Mouse (Mus musculus) heart, adult 2 months (tissue): ENCODE data around the gene Shroom2. TPM values are rescaled to one million over a fixed set of nuclear protein-coding genes. Genes with fewer than 3 reads are reported as not detected.

Experiments
- DNase-seq, 2 experiments: peaks; one replicate each; pipeline ENCODE4 v3.0.0; 2021
- H3K27ac ChIP-seq: fragments of 200-600 bp; 2 replicates; pipeline ENCODE4 v1.8.1; 2022
- H3K27me3 ChIP-seq: fragments of 200-500 bp; 2 replicates; pipeline ENCODE4 v1.6.1; 2012; ENCODE audit warnings: mild to moderate bottlenecking, low read length, inconsistent platforms, mixed read lengths; ENCODE audit not compliant: control insufficient read depth, insufficient read depth
- H3K36me3 ChIP-seq: fragments of 200-500 bp; 2 replicates; pipeline ENCODE4 v1.6.1; 2012; ENCODE audit warnings: low read length, inconsistent platforms; ENCODE audit not compliant: control insufficient read depth, insufficient read depth
- H3K4me1 ChIP-seq: fragments of 200-500 bp; 2 replicates; pipeline ENCODE4 v1.6.1; 2011; ENCODE audit warnings: low read length; ENCODE audit not compliant: control insufficient read depth, insufficient read depth
- H3K4me3 ChIP-seq: fragments of 200-600 bp; 2 replicates; pipeline ENCODE4 v1.8.1; 2022
- H3K79me2 ChIP-seq: fragments of 200-500 bp; replicated peaks from 2 replicates; pipeline ENCODE4 v1.6.1; 2012; ENCODE audit warnings: mild to moderate bottlenecking, inconsistent platforms, low read length, moderate library complexity, mixed read lengths; ENCODE audit not compliant: control insufficient read depth, insufficient read depth
- H3K9ac ChIP-seq: fragments of 200-500 bp; 2 replicates; pipeline ENCODE4 v1.6.1; 2012; ENCODE audit warnings: low read depth, mild to moderate bottlenecking, control low read depth, inconsistent platforms, low read length, mixed read lengths
- CTCF ChIP-seq: fragments of 200-600 bp; IDR thresholded peaks from 2 replicates; pipeline ENCODE4 v1.8.1; 2022; ENCODE audit warnings: antibody characterized with exemption, mild to moderate bottlenecking, moderate library complexity
- EP300 ChIP-seq: fragments of 200-500 bp; IDR thresholded peaks from 2 replicates; pipeline ENCODE4 v1.6.1; 2011; ENCODE audit warnings: low read depth, low read length, control low read depth; ENCODE audit not compliant: insufficient read depth
- POLR2A ChIP-seq: fragments of 200-500 bp; IDR thresholded peaks from 2 replicates; pipeline ENCODE4 v1.6.1; 2011; ENCODE audit warnings: mild to moderate bottlenecking, low read depth, low read length, control low read depth; ENCODE audit not compliant: insufficient read depth
- WGBS: fragments of 180-500 bp; shearing (Covaris S2); methylation state at CpG from one replicate; pipeline ENCODE4 v1.1.7; 2018; 5-methylcytosine and 5-hydroxymethylcytosine counted together
- intact Hi-C: fragments of 180-260 bp; cut with DNase I; formaldehyde crosslinking; loops from one replicate; pipeline ENCODE4 v1.15.1; 2025
- polyA plus RNA-seq: library from polyadenylated mRNA; depleted of rRNA; stranded (reverse); fragments of >200 nt; gene quantifications from 2 replicates; pipeline ENCODE4 v1.2.3, GENCODE M21; 2012
- total RNA-seq, 2 experiments: library from RNA; stranded (reverse); gene quantifications; 2 replicates each; pipeline ENCODE4 v1.2.3; 2021

Gene Shroom2
- total and polyA plus RNA-seq, 3 experiments, result 1.3 to 5.2 (median 3.2) TPM

- no peak for TF ChIP-seq CTCF
- no peak for TF ChIP-seq POLR2A
- no peak for TF ChIP-seq EP300
- Histone ChIP-seq H3K27ac (no peak overlapping the region), H3K79me2 (no peaks in the 10 kb centered on the region), H3K27me3 (no peaks in the 10 kb centered on the region), H3K4me3 (no peak overlapping the region), H3K36me3 (no peaks in the 10 kb centered on the region), H3K4me1 (no peaks in the 10 kb centered on the region), H3K9ac (no peak overlapping the region)
- no peak for DNase-seq
- 55% methylated on average over 8 of the region's 8 CpGs for WGBS
- intact Hi-C loops, result no loop called here
Measured at GRCm38 (mm10) chrX:152655796-152656608, 113.3 kb downstream of the Shroom2 start.

GRCm38 (mm10) chrX:152652676-152653075, 116.6 kb downstream of the Shroom2 start:
- Histone ChIP-seq H3K27ac (no peak overlapping the region), H3K4me1 (no peaks in the 10 kb centered on the region), H3K4me3 (no peak overlapping the region), H3K79me2 (no peaks in the 10 kb centered on the region), H3K36me3 (no peaks in the 10 kb centered on the region), H3K27me3 (no peaks in the 10 kb centered on the region), H3K9ac (no peak overlapping the region)
- 76% methylated on average over 2 of the region's 2 CpGs for WGBS
- TF ChIP-seq POLR2A (no peak), EP300 (no peak), CTCF (no peak)
- intact Hi-C loops, result no loop called here
- no peak for DNase-seq

- Histone ChIP-seq H3K4me3 (no peak overlapping the region), H3K9ac (no peak overlapping the region), H3K27ac (no peak overlapping the region), H3K36me3 (no peaks in the 10 kb centered on the region), H3K27me3 (no peaks in the 10 kb centered on the region), H3K79me2 (no peaks in the 10 kb centered on the region), H3K4me1 (no peaks in the 10 kb centered on the region)
- intact Hi-C loops, result no loop called here
- TF ChIP-seq EP300 (no peak), CTCF (no peak), POLR2A (no peak)
- 73% methylated on average over 4 of the region's 4 CpGs for WGBS
- no peak for DNase-seq
Measured at GRCm38 (mm10) chrX:152644827-152645226, 124.4 kb downstream of the Shroom2 start.

- Histone ChIP-seq H3K9ac (no peak overlapping the region), H3K4me3 (no peak overlapping the region), H3K79me2 (no peaks in the 10 kb centered on the region), H3K36me3 (no peaks in the 10 kb centered on the region), H3K27me3 (no peaks in the 10 kb centered on the region), H3K27ac (no peak overlapping the region), H3K4me1 (no peaks in the 10 kb centered on the region)
- 65% methylated on average over 11 of the region's 11 CpGs for WGBS
- intact Hi-C loops, result no loop called here
- TF ChIP-seq CTCF (no peak), POLR2A (no peak), EP300 (no peak)
- peak in 1 of 2 experiments; percentile 15 for DNase-seq
Measured at GRCm38 (mm10) chrX:152643679-152644638, 125.3 kb downstream of the Shroom2 start.

GRCm38 (mm10) chrX:152643201-152643600, 126.1 kb downstream of the Shroom2 start:
- Histone ChIP-seq H3K27ac (no peak overlapping the region), H3K9ac (no peak overlapping the region), H3K79me2 (no peaks in the 10 kb centered on the region), H3K4me3 (no peak overlapping the region), H3K4me1 (no peaks in the 10 kb centered on the region), H3K27me3 (no peaks in the 10 kb centered on the region), H3K36me3 (no peaks in the 10 kb centered on the region)
- intact Hi-C loops, result no loop called here
- TF ChIP-seq POLR2A (no peak), CTCF (no peak), EP300 (no peak)
- no peak for DNase-seq

- no peak for TF ChIP-seq CTCF
- TF ChIP-seq POLR2A, result no peak
- TF ChIP-seq EP300, result no peak
- no peaks in the 10 kb centered on the region for H3K27me3 ChIP-seq
- no peaks in the 10 kb centered on the region for H3K4me1 ChIP-seq
- no peaks in the 10 kb centered on the region for H3K79me2 ChIP-seq
- H3K9ac ChIP-seq, result no peak overlapping the region
- no peak overlapping the region for H3K27ac ChIP-seq
- intact Hi-C loops, result no loop called here
- no peak overlapping the region for H3K4me3 ChIP-seq
- H3K36me3 ChIP-seq, result no peaks in the 10 kb centered on the region
- WGBS, result 68% methylated on average over 2 of the region's 2 CpGs
- no peak for DNase-seq
Measured at GRCm38 (mm10) chrX:152642627-152643026, 126.6 kb downstream of the Shroom2 start.
